Mouse (Mus musculus): Measurements from ENCODE around the gene Olfr1143.

Olfr1143 gene

GRCm38 (mm10) chr2:87800292-87800691 lies at the start of gene Olfr1143:
Olfr1143 (plus strand) TSS chr2:87800592.
- DNase-seq (ENCODE audit: extremely low read depth, insufficient read length, low spot score): no peak

GRCm38 (mm10) chr2:87753891-87754290 lies 46.5 kb upstream of the Olfr1143 start, which contains the start of gene Olfr1141:
Olfr1141 (minus strand) TSS chr2:87753991.
- no peak for DNase-seq (ENCODE audit: extremely low read depth, insufficient read length, low spot score)

DNA sequence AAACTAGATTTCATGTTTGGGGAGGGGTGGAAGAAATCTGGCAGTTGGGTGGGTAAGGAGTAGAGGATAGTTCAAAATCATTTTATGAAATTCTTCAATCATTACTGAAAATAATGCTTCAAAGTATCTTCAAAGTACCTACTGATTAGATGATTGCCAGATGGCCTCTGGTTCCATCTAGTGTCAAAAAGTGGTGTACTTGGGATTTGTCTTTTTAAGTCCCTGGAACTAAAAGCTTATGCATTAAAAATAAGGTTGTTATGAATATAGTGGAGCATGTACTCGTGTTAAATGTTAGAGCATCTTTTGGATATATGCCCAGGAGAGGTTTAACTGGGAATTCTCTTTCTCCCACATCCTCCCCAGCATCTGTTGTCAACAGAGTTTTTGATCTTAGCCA lies 24.2 kb upstream of the Olfr1143 start:
- DNase-seq (ENCODE audit: extremely low read depth, insufficient read length, low spot score): no peak

GRCm38 (mm10) chr2:87779183-87779582 lies 21.2 kb upstream of the Olfr1143 start, which contains the start of gene Olfr152:
Olfr152 (plus strand) TSS chr2:87779483.
- DNase-seq (ENCODE audit: extremely low read depth, insufficient read length, low spot score): no peak

GRCm38 (mm10) chr2:87809522-87809921 lies 9.1 kb downstream of the Olfr1143 start, which contains the start of gene Olfr1145:
Olfr1145 (plus strand) TSS chr2:87809822.
- no peak for DNase-seq (ENCODE audit: extremely low read depth, insufficient read length, low spot score)

- no peak for DNase-seq (ENCODE audit: extremely low read depth, insufficient read length, low spot score)
Observed at GRCm38 (mm10) chr2:87830233-87830632, 29.8 kb downstream of the Olfr1143 start, which contains the start of gene Olfr1148. Olfr1148 (plus strand) TSS chr2:87830533.

DNA sequence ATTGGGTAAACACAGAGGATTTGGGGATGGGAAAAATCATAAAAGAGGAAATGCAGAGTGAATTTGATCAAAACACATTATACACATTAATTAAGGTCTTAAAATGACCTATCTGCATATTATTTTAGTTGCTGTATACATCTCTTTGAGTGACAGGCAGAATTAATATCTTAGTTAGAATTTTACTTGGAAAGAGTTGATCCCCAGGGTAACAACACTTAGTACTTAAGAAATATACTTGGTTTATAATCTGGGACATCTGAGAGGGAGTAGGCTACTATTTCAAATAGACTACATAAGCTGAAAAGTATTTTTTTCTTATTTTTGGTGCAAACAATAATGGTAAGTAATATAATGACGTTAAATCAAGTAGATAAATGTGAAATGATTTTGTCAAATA lies 43.3 kb downstream of the Olfr1143 start, which contains the start of gene Olfr1150-ps1:
Olfr1150-ps1 (plus strand) TSS at position 301 of the 400 bp plus-strand sequence.
- no peak for DNase-seq (ENCODE audit: extremely low read depth, insufficient read length, low spot score)
